Mouse (Mus musculus) hindbrain, embryonic 14.5 days (tissue): ENCODE data around the gene Nr1h4. TPM values are rescaled to one million over a fixed set of nuclear protein-coding genes. Genes with fewer than 3 reads are reported as not detected.

Source experiments
- ATAC-seq: fragments of 200-750 bp; cut with Nextera tagmentation; 2 replicates; pipeline ENCODE4 v1.8.0; 2017; ENCODE audit warnings: moderate number of reproducible peaks, mild to moderate bottlenecking, moderate TSS enrichment, moderate library complexity; ENCODE audit not compliant: low FRiP score
- DNase-seq: peaks from one replicate; pipeline ENCODE4 v3.0.0-alpha.2; 2015; ENCODE audit warnings: low spot score
- H3K27ac ChIP-seq: fragments of 300-500 bp; sonication (generic); 2 replicates; pipeline ENCODE4 v1.5.1; 2014; ENCODE audit warnings: mild to moderate bottlenecking, moderate library complexity
- H3K27me3 ChIP-seq: fragments of 300-500 bp; sonication (generic); 2 replicates; pipeline ENCODE4 v1.6.1; 2014; ENCODE audit warnings: mild to moderate bottlenecking, low read length, mixed read lengths; ENCODE audit not compliant: control insufficient read depth, insufficient read depth
- H3K36me3 ChIP-seq: fragments of 300-500 bp; sonication (generic); replicated peaks from 2 replicates; pipeline ENCODE4 v1.6.1; 2014; ENCODE audit not compliant: control insufficient read depth, insufficient read depth
- H3K4me1 ChIP-seq: fragments of 300-500 bp; sonication (generic); replicated peaks from 2 replicates; pipeline ENCODE4 v1.6.1; 2014; ENCODE audit warnings: antibody characterized with exemption, low read length, mixed read lengths; ENCODE audit not compliant: control insufficient read depth, insufficient read depth
- H3K4me2 ChIP-seq: fragments of 300-500 bp; sonication (generic); replicated peaks from 2 replicates; pipeline ENCODE4 v1.6.1; 2014; ENCODE audit warnings: mild to moderate bottlenecking, moderate library complexity
- H3K4me3 ChIP-seq: fragments of 300-500 bp; sonication (generic); replicated peaks from 2 replicates; pipeline ENCODE4 v1.5.1; 2014; ENCODE audit warnings: mild to moderate bottlenecking, low read length
- H3K9ac ChIP-seq: fragments of 300-500 bp; sonication (generic); 2 replicates; pipeline ENCODE4 v1.6.1; 2014
- H3K9me3 ChIP-seq: fragments of 300-500 bp; sonication (generic); 2 replicates; pipeline ENCODE4 v1.6.1; 2016; ENCODE audit warnings: low read length; ENCODE audit not compliant: control insufficient read depth
- WGBS: fragments of 180-500 bp; shearing (Covaris S2); extraction: QIAGEN DNeasy Blood & Tissue Kit; methylation state at CpG from one replicate; pipeline ENCODE4 v1.1.7; 2014; 5-methylcytosine and 5-hydroxymethylcytosine counted together
- polyA plus RNA-seq: library from polyadenylated mRNA; unstranded; fragments of >200 nt; fragmentation: Nextera tagmentation; extraction: Ambion mirVana; gene quantifications from 2 replicates; pipeline ENCODE4 v1.2.1, GENCODE M21; 2014

Nr1h4 gene
- polyA plus RNA-seq, 1 experiment from 2014 or later, result 0.12 TPM

DNA sequence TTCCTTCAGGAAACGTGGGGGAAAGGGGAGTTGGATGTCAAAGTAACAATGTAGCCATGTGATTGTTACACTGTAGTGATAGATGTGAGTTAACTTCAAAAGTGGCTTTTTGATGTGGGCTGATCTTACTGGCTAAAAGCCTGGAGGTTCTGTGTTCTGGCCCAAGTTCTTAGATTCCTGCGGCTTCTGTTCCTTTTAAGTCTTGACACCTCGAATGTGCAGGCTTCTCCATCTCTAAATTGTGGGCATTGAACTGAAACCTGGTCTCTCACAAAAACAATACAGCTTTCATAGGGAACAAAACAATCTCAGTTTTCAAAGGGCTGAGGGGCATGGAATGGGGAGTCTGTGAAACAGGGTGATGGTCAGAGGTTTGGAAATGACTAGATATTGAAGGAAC lies 89.0 kb downstream of the Nr1h4 start:
- peak overlapping the region; percentile 94 for H3K4me2 ChIP-seq
- H3K36me3 ChIP-seq, result no peaks in the 10 kb centered on the region
- ATAC-seq, result no peak
- peak overlapping the region; percentile 59; the same call in 1 of the 2 replicates for H3K9ac ChIP-seq
- 36% methylated on average over 3 of the region's 3 CpGs for WGBS
- no peaks in the 10 kb centered on the region for H3K9me3 ChIP-seq
- DNase-seq, result no peak
- peak overlapping the region; percentile 65; the same call in 1 of the 2 replicates for H3K4me3 ChIP-seq
- no peaks in the 10 kb centered on the region for H3K4me1 ChIP-seq
- peaks cover 26% of the 10 kb centered on the region for H3K27me3 ChIP-seq
- no peak overlapping the region for H3K27ac ChIP-seq

DNA sequence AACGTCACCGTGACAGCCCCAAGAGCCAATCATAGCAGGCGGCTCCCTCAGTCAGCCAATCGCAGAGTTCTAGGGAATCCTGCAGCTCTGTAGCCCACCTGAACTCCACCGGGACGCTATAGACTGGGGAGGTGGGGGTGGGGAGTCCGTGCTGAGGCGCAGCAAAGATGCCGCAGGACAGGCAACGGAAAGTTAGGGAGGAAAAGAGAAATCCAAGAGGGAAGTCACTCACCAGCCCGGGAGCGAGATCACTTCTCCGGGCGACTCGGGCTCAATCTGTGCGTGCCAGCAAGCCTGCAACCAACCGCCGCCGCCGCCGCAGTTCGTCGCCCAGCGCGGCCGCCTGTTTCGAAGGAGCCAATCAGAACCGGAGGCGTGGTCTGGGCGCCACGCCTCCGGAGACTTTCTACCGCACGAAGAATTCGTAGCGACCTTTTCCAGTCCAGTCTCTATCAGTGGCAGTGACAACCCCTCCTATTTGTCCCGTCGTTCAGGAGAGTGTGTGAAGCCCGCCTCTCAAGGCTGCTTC lies 89.7 kb downstream of the Nr1h4 start, which contains the start of gene Gas2l3:
Gene Gas2l3 (minus strand): TSS at position 345 of the 529 bp plus-strand sequence.
- DNase-seq (peak; percentile 84), ATAC-seq (peak; percentile 97)
- no peaks in the 10 kb centered on the region for H3K9me3 ChIP-seq
- peak within 1 kb of the TSS; percentile 94 for H3K4me2 ChIP-seq
- WGBS, result under 1% methylated on average over 39 of the region's 39 CpGs
- H3K27me3 ChIP-seq, result peaks cover 30% of the 10 kb centered on the region
- H3K4me3 ChIP-seq, result peak within 1 kb of the TSS; percentile 65
- peak within 1 kb of the TSS; percentile 45; the same call in 1 of the 2 replicates for H3K27ac ChIP-seq
- H3K4me1 ChIP-seq, result no peaks in the 10 kb centered on the region
- no peaks in the 10 kb centered on the region for H3K36me3 ChIP-seq
- peak within 1 kb of the TSS; percentile 59 for H3K9ac ChIP-seq

DNA sequence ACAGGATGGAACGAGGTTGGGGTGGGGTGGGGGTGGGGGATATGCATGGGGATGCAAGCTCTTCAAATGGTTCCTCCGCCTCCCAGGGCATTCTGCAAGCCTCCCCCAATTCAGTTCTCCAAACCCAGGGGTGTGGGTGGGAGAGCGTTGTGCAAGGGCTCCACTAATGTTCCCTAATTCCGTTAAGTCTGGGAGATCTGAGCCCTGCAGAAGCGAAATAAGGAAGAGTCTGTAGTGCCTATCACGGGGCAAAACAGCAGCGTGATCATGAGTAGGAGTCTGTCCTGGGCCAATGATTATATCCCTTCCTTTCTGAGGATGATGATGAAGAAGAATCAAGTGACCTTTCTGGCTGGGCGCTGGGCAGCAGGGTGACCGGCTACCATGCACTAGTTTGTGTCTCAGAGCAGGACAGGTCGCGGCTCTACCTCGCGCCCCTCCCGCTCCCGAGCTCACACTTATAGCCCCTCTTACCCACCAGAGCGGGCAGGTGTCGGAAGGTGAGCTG lies 90.2 kb downstream of the Nr1h4 start:
- Histone ChIP-seq H3K36me3 (no peaks in the 10 kb centered on the region), H3K9ac (peak overlapping the region; percentile 59), H3K27ac (no peak overlapping the region), H3K27me3 (peaks cover 35% of the 10 kb centered on the region), H3K9me3 (no peaks in the 10 kb centered on the region), H3K4me3 (peak overlapping the region; percentile 65), H3K4me1 (no peaks in the 10 kb centered on the region), H3K4me2 (peak overlapping the region; percentile 94)
- ATAC-seq (peak; percentile 25), DNase-seq (no peak)
- WGBS, result under 1% methylated on average over 17 of the region's 17 CpGs

DNA sequence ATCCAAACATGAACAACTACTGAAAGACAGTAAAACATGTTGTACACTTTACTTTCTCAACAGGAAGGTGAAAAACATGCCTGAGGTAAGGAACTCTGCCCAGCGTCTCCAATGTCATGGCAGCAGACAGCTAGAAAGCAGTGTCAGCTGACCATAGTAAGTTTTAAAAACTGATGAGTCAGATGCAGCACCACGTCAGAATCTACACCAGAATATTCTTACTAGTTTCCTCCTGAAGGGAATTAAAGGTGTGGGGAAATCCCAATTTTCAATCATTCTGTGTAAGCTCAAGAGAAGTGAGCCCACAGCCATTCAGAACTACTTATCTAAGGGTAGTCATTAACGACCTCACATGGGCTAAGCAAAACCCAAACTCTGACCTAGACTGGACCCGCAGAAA lies 90.7 kb downstream of the Nr1h4 start:
- H3K9ac ChIP-seq, result peak overlapping the region; percentile 59

DNA sequence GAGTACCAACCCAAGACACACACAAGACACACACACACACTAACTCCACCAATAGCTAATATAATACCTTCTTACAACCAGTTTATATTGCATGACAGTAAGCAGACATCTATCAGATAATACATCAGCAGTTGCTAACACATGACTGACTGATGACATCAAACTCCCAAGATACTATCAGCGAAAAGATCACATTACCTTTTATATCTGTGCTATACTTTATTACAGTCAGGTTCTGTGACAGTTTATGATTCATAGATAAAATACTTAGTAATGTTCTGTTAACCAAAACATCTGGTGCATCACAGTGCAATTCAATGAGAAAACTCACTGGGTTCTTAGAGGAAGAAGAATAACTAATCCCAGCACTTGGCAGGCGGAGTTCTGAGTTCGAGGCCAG lies 91.4 kb downstream of the Nr1h4 start:
- ATAC-seq (no peak), DNase-seq (no peak)
- WGBS, result 98% methylated on average over 3 of the region's 3 CpGs
- H3K9me3 ChIP-seq, result no peaks in the 10 kb centered on the region
- no peaks in the 10 kb centered on the region for H3K4me1 ChIP-seq
- H3K27me3 ChIP-seq, result peaks cover 48% of the 10 kb centered on the region
- H3K36me3 ChIP-seq, result no peaks in the 10 kb centered on the region
- no peak overlapping the region for H3K9ac ChIP-seq
- no peak overlapping the region for H3K4me3 ChIP-seq
- no peak overlapping the region for H3K4me2 ChIP-seq
- H3K27ac ChIP-seq, result no peak overlapping the region

More for the DNA sequence above, 90.7 kb downstream of the Nr1h4 start:
- Histone ChIP-seq H3K9me3 (no peaks in the 10 kb centered on the region), H3K4me1 (no peaks in the 10 kb centered on the region), H3K4me2 (peak overlapping the region; percentile 94), H3K27ac (no peak overlapping the region), H3K27me3 (peaks cover 41% of the 10 kb centered on the region), H3K36me3 (no peaks in the 10 kb centered on the region), H3K4me3 (peak overlapping the region; percentile 65)
- ATAC-seq, result no peak
- no peak for DNase-seq
- WGBS, result 27% methylated on average over 4 of the region's 4 CpGs

DNA sequence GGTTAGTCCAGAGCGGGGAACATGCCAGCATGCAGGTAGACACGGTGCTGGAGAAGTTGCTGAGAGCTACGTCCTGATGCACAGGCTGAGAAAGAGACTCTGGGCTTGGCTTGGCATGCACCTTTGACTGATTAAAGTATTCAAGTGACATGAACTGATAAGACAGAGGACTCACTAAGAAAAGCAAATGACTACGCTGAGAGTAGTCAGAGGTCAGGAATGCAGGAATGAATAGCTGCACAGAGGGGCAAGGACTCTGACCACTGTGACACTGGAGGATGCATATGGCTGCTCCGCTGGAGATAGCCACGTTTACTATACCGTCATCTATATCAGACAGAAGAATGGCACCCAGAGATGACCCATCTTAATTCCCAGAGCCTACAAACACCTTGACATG lies 94.0 kb downstream of the Nr1h4 start:
- Histone ChIP-seq H3K4me1 (no peaks in the 10 kb centered on the region; the same call in 1 of the 2 replicates), H3K36me3 (no peaks in the 10 kb centered on the region), H3K27me3 (peaks cover 61% of the 10 kb centered on the region), H3K9ac (no peak overlapping the region), H3K9me3 (no peaks in the 10 kb centered on the region), H3K4me3 (no peak overlapping the region), H3K27ac (no peak overlapping the region), H3K4me2 (no peak overlapping the region)
- WGBS, result 87% methylated on average over 7 of the region's 7 CpGs
- ATAC-seq (no peak), DNase-seq (no peak)

DNA sequence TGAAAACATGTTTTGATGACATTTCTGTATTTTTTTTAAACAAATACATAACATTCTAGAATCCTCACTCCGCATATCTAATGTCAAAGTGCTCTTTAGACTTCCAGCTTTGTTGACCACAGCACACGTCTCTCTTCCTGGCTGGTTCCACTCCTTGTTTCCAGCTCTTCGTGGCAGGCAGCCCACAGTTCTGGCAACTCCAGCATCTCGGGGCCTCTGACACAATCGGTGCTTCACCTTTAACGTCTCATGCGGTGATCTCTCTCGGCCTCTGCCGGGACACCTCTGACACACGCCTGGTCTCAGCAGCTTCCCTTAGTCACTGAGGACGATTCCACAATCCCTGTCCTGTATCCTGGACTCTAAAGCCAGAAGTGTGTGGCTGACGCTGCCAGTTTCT lies 95.4 kb downstream of the Nr1h4 start:
- 72% methylated on average over 12 of the region's 12 CpGs for WGBS
- Histone ChIP-seq H3K4me2 (no peak overlapping the region), H3K27me3 (peaks cover 68% of the 10 kb centered on the region), H3K9me3 (no peaks in the 10 kb centered on the region), H3K9ac (no peak overlapping the region), H3K27ac (no peak overlapping the region), H3K4me1 (no peaks in the 10 kb centered on the region; the same call in 1 of the 2 replicates), H3K36me3 (no peaks in the 10 kb centered on the region), H3K4me3 (no peak overlapping the region)
- ATAC-seq, result no peak
- DNase-seq, result no peak

DNA sequence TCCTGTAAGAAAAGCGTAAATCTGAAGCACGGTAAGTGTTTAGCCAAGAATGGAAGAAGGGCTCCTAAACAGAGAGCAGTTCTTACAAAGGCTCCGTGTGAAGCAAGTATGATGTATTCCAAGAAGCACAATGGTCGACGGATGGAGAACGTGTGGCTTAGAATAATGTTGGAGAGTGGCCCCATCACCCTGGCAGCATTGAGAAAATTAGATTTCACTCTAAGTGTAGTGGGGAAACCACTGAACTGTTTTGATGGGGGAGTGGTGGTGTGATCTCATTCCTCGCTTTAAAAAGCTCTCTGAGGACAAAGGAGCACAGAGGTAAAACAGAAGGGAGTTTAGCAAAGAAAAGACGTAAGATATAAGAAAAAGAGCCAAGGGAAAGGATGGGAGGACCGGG lies 95.9 kb downstream of the Nr1h4 start:
- ATAC-seq (no peak), DNase-seq (no peak)
- H3K4me3 ChIP-seq, result no peak overlapping the region
- peaks cover 68% of the 10 kb centered on the region for H3K27me3 ChIP-seq
- H3K9ac ChIP-seq, result no peak overlapping the region
- 46% methylated on average over 9 of the region's 9 CpGs for WGBS
- no peaks in the 10 kb centered on the region for H3K36me3 ChIP-seq
- H3K4me1 ChIP-seq, result no peaks in the 10 kb centered on the region; the same call in 1 of the 2 replicates
- no peak overlapping the region for H3K4me2 ChIP-seq
- no peak overlapping the region for H3K27ac ChIP-seq
- H3K9me3 ChIP-seq, result no peaks in the 10 kb centered on the region

DNA sequence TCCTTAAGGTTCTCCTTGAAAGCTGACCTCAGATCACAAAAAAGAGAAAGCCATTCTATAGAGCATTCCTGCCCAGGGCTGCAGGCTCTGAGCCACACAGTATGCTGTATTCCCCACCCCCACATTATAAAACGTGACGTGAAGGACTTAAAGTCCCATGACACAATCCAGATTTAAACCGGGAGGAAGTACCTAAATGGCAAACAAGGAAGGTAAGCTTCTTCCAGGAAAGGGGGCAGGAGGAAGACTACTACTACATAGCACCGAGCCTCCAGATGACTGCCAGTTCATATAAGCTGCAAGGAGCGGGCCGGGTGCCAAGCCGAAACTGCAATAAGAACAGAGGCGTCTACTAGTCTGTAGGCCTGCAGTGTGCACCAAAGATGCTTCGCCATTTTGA lies 97.5 kb downstream of the Nr1h4 start:
- Histone ChIP-seq H3K27me3 (peaks cover 63% of the 10 kb centered on the region), H3K9me3 (no peaks in the 10 kb centered on the region), H3K4me1 (no peaks in the 10 kb centered on the region; the same call in 1 of the 2 replicates), H3K4me3 (no peak overlapping the region), H3K27ac (no peak overlapping the region), H3K9ac (no peak overlapping the region), H3K4me2 (no peak overlapping the region), H3K36me3 (no peaks in the 10 kb centered on the region)
- ATAC-seq (no peak), DNase-seq (no peak)
- 61% methylated on average over 9 of the region's 9 CpGs for WGBS
